Mouse (Mus musculus) ovary, postnatal 36 days (tissue): ENCODE measurements around the gene Kif5c.

Experiments used
- DNase-seq: peaks from one replicate; pipeline ENCODE4 v3.0.0; 2022; ENCODE audit warnings: low spot score, mixed read lengths

The Kif5c gene

GRCm38 (mm10) chr2:49746947-49747346, 127.8 kb downstream of the Kif5c start:
- DNase-seq, result peak; percentile 68

- DNase-seq, result no peak
These were observed 128.6 kb downstream of the Kif5c start for GRCm38 (mm10) chr2:49747670-49748069.

GRCm38 (mm10) chr2:49748628-49749342, 129.7 kb downstream of the Kif5c start:
- peak; percentile 28 for DNase-seq

GRCm38 (mm10) chr2:49749730-49750576, 130.9 kb downstream of the Kif5c start:
- DNase-seq, result no peak

GRCm38 (mm10) chr2:49751544-49752210, 132.6 kb downstream of the Kif5c start:
- no peak for DNase-seq

GRCm38 (mm10) chr2:49752211-49752607, 133.1 kb downstream of the Kif5c start:
- DNase-seq, result no peak

- no peak for DNase-seq
These were observed 134.0 kb downstream of the Kif5c start for GRCm38 (mm10) chr2:49753062-49753461.

- DNase-seq, result peak; percentile 27
These were observed 136.0 kb downstream of the Kif5c start for GRCm38 (mm10) chr2:49755054-49755453.

GRCm38 (mm10) chr2:49757616-49758015, 138.5 kb downstream of the Kif5c start:
- no peak for DNase-seq

- DNase-seq, result no peak
These were observed 145.3 kb downstream of the Kif5c start for GRCm38 (mm10) chr2:49764331-49764946.

GRCm38 (mm10) chr2:49768916-49769315, 149.8 kb downstream of the Kif5c start:
- DNase-seq, result no peak

- DNase-seq, result no peak
These were observed 151.3 kb downstream of the Kif5c start for GRCm38 (mm10) chr2:49770440-49770839.

GRCm38 (mm10) chr2:49771172-49771571, 152.1 kb downstream of the Kif5c start:
- no peak for DNase-seq

- DNase-seq, result no peak
These were observed 154.3 kb downstream of the Kif5c start for GRCm38 (mm10) chr2:49773194-49773931.

GRCm38 (mm10) chr2:49774180-49774579, 155.1 kb downstream of the Kif5c start:
- DNase-seq, result no peak

- no peak for DNase-seq
These were observed 156.1 kb downstream of the Kif5c start for GRCm38 (mm10) chr2:49775187-49775586.

GRCm38 (mm10) chr2:49775735-49776134, 156.6 kb downstream of the Kif5c start:
- no peak for DNase-seq

GRCm38 (mm10) chr2:49776407-49776806, 157.3 kb downstream of the Kif5c start:
- no peak for DNase-seq

- peak; percentile 33 for DNase-seq
These were observed 168.4 kb downstream of the Kif5c start, which contains the start of gene Lypd6b for GRCm38 (mm10) chr2:49787376-49788050. Gene Lypd6b, plus strand, starts transcription at chr2:49787688.

- DNase-seq, result no peak
These were observed 168.9 kb downstream of the Kif5c start for GRCm38 (mm10) chr2:49788051-49788418.

GRCm38 (mm10) chr2:49788643-49789042, 169.5 kb downstream of the Kif5c start:
- no peak for DNase-seq
